Mouse (Mus musculus): ENCODE results near the gene Gfm2. TPM values are rescaled to one million over a fixed set of nuclear protein-coding genes. Genes with fewer than 3 reads are reported as not detected.

Gfm2 gene
- polyA plus RNA-seq, 1 experiment, result not detected

- TF ChIP-seq CTCF (IDR thresholded peaks at IDR 0.05; ENCODE audit: insufficient read depth, low read depth, low read length) (no peak), POLR2A (IDR thresholded peaks at IDR 0.05; ENCODE audit: insufficient read depth, low read depth, low read length) (no peak)
- WGBS, result 89% methylated on average over 4 of the region's 4 CpGs
- H3K27ac ChIP-seq (ENCODE audit: insufficient read depth, low read depth, low read length), result no peak overlapping the region
- no peaks in the 10 kb centered on the region for H3K4me1 ChIP-seq (ENCODE audit: control insufficient read depth, insufficient read depth, low read length)
- no peak overlapping the region for H3K4me3 ChIP-seq (ENCODE audit: insufficient read depth, low read depth, low read length)
These were observed 48.6 kb downstream of the Gfm2 start for GRCm38 (mm10) chr13:97186346-97186745.

GRCm38 (mm10) chr13:97187693-97188092, 50.0 kb downstream of the Gfm2 start:
- no peaks in the 10 kb centered on the region for H3K4me1 ChIP-seq (ENCODE audit: control insufficient read depth, insufficient read depth, low read length)
- H3K4me3 ChIP-seq (ENCODE audit: insufficient read depth, low read depth, low read length), result no peak overlapping the region
- WGBS, result 81% methylated on average over 5 of the region's 5 CpGs
- no peak overlapping the region for H3K27ac ChIP-seq (ENCODE audit: insufficient read depth, low read depth, low read length)
- TF ChIP-seq POLR2A (IDR thresholded peaks at IDR 0.05; ENCODE audit: insufficient read depth, low read depth, low read length), result no peak
- no peak for TF ChIP-seq CTCF (IDR thresholded peaks at IDR 0.05; ENCODE audit: insufficient read depth, low read depth, low read length)

- no peak overlapping the region for H3K27ac ChIP-seq (ENCODE audit: insufficient read depth, low read depth, low read length)
- WGBS, result 88% methylated on average over 11 of the region's 11 CpGs
- no peak for TF ChIP-seq POLR2A (IDR thresholded peaks at IDR 0.05; ENCODE audit: insufficient read depth, low read depth, low read length)
- H3K4me1 ChIP-seq (ENCODE audit: control insufficient read depth, insufficient read depth, low read length), result peaks cover 4% of the 10 kb centered on the region
- H3K4me3 ChIP-seq (ENCODE audit: insufficient read depth, low read depth, low read length), result no peak overlapping the region
These were observed 54.9 kb downstream of the Gfm2 start for GRCm38 (mm10) chr13:97192649-97193048.

- Histone ChIP-seq H3K27ac (ENCODE audit: insufficient read depth, low read depth, low read length) (no peak overlapping the region), H3K4me1 (ENCODE audit: control insufficient read depth, insufficient read depth, low read length) (peaks cover 7% of the 10 kb centered on the region), H3K4me3 (ENCODE audit: insufficient read depth, low read depth, low read length) (no peak overlapping the region)
- WGBS, result 34% methylated on average over 7 of the region's 7 CpGs
- TF ChIP-seq CTCF (IDR thresholded peaks at IDR 0.05; ENCODE audit: insufficient read depth, low read depth, low read length) (no peak), POLR2A (IDR thresholded peaks at IDR 0.05; ENCODE audit: insufficient read depth, low read depth, low read length) (no peak)
These were observed 55.7 kb downstream of the Gfm2 start for GRCm38 (mm10) chr13:97193420-97193819.

- WGBS, result 78% methylated on average over 12 of the region's 12 CpGs
- Histone ChIP-seq H3K4me3 (ENCODE audit: insufficient read depth, low read depth, low read length) (no peak overlapping the region), H3K27ac (ENCODE audit: insufficient read depth, low read depth, low read length) (no peak overlapping the region), H3K4me1 (ENCODE audit: control insufficient read depth, insufficient read depth, low read length) (peaks cover 7% of the 10 kb centered on the region)
- TF ChIP-seq CTCF (IDR thresholded peaks at IDR 0.05; ENCODE audit: insufficient read depth, low read depth, low read length), result no peak
- no peak for TF ChIP-seq POLR2A (IDR thresholded peaks at IDR 0.05; ENCODE audit: insufficient read depth, low read depth, low read length)
These were observed 58.6 kb downstream of the Gfm2 start for GRCm38 (mm10) chr13:97196186-97196924.

GRCm38 (mm10) chr13:97196925-97197218, 59.1 kb downstream of the Gfm2 start:
- Histone ChIP-seq H3K27ac (ENCODE audit: insufficient read depth, low read depth, low read length) (no peak overlapping the region), H3K4me1 (ENCODE audit: control insufficient read depth, insufficient read depth, low read length) (peaks cover 7% of the 10 kb centered on the region), H3K4me3 (ENCODE audit: insufficient read depth, low read depth, low read length) (no peak overlapping the region)
- 88% methylated on average over 2 of the region's 2 CpGs for WGBS
- TF ChIP-seq CTCF (IDR thresholded peaks at IDR 0.05; ENCODE audit: insufficient read depth, low read depth, low read length), result no peak
- no peak for TF ChIP-seq POLR2A (IDR thresholded peaks at IDR 0.05; ENCODE audit: insufficient read depth, low read depth, low read length)

GRCm38 (mm10) chr13:97197932-97198562, 60.3 kb downstream of the Gfm2 start, which contains the start of gene Hexb:
Hexb (minus strand) TSS chr13:97198357.
- TF ChIP-seq CTCF (IDR thresholded peaks at IDR 0.05; ENCODE audit: insufficient read depth, low read depth, low read length) (no peak), POLR2A (IDR thresholded peaks at IDR 0.05; ENCODE audit: insufficient read depth, low read depth, low read length) (peak; percentile 20; the same call in 1 of the 2 replicates)
- Histone ChIP-seq H3K4me1 (ENCODE audit: control insufficient read depth, insufficient read depth, low read length) (peaks cover 7% of the 10 kb centered on the region), H3K27ac (ENCODE audit: insufficient read depth, low read depth, low read length) (peak within 1 kb of the TSS; percentile 29; the same call in 1 of the 2 replicates), H3K4me3 (ENCODE audit: insufficient read depth, low read depth, low read length) (peak within 1 kb of the TSS; percentile 87)
- under 1% methylated on average over 45 of the region's 45 CpGs for WGBS

- WGBS, result 87% methylated on average over 2 of the region's 2 CpGs
- no peak for TF ChIP-seq CTCF (IDR thresholded peaks at IDR 0.05; ENCODE audit: insufficient read depth, low read depth, low read length)
- TF ChIP-seq POLR2A (IDR thresholded peaks at IDR 0.05; ENCODE audit: insufficient read depth, low read depth, low read length), result no peak
- no peak overlapping the region for H3K4me3 ChIP-seq (ENCODE audit: insufficient read depth, low read depth, low read length)
- H3K27ac ChIP-seq (ENCODE audit: insufficient read depth, low read depth, low read length), result no peak overlapping the region
- peaks cover 7% of the 10 kb centered on the region for H3K4me1 ChIP-seq (ENCODE audit: control insufficient read depth, insufficient read depth, low read length)
These were observed 61.4 kb downstream of the Gfm2 start for GRCm38 (mm10) chr13:97199123-97199522.

GRCm38 (mm10) chr13:97201076-97201475, 63.3 kb downstream of the Gfm2 start:
- WGBS, result 86% methylated on average over 7 of the region's 7 CpGs
- H3K4me1 ChIP-seq (ENCODE audit: control insufficient read depth, insufficient read depth, low read length), result peaks cover 7% of the 10 kb centered on the region

More at GRCm38 (mm10) chr13:97201076-97201475, 63.3 kb downstream of the Gfm2 start:
- no peak overlapping the region for H3K27ac ChIP-seq (ENCODE audit: insufficient read depth, low read depth, low read length)
- TF ChIP-seq CTCF (IDR thresholded peaks at IDR 0.05; ENCODE audit: insufficient read depth, low read depth, low read length) (no peak), POLR2A (IDR thresholded peaks at IDR 0.05; ENCODE audit: insufficient read depth, low read depth, low read length) (no peak)
- H3K4me3 ChIP-seq (ENCODE audit: insufficient read depth, low read depth, low read length), result no peak overlapping the region
